Mouse (Mus musculus): ENCODE data around the gene Dock2. TPM values are rescaled to one million over a fixed set of nuclear protein-coding genes. Genes with fewer than 3 reads are reported as not detected.
"Not testable (repeated sequence)": the region's sequence is repeated elsewhere in the genome, so short reads cannot be mapped to it uniquely, and the experiment has no call there.

Gene Dock2
- total RNA-seq, 2 experiments from 2014 or later, result 0.86 to 1.6 TPM

DNA sequence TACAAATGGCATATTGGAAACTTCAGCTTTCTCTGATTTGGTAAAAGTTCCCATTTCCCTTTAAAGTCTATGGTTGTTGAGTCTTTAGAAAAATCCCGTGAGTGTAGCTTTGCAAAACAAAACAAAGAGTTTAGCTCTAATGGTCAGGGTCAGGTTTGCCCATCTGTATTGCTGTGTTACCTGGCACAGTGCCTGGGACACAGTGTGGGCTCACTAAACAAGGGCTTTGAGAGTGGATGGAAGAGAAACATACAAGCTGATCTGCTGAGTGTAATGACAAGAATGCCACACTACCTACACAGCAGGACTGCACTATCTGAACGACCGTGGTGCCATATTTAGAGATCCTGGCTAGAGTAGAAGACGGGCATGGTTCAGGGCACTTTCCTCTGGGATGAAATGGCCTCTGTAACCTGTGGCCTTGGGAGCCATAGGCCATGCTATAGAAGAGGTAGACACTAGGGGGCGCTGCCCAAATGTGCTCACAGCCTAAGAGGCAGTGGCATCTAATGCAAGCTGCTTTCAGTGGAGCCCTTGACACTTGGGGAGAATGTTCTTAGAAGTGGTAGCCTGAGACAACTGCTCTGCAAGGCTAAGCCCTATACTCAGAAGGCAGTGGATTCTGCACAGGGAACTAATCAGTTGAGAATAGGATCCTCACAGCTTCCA is 547.5 kb downstream of the Dock2 start:
- DNase-seq, result no peak
- intact Hi-C loops (cut with DNase I), result no loop called here

- intact Hi-C loops (cut with DNase I), result no loop called here
- peak in 1 of 2 experiments; percentile 24 for DNase-seq
These were observed 554.8 kb downstream of the Dock2 start for GRCm38 (mm10) chr11:34228758-34229364.

DNA sequence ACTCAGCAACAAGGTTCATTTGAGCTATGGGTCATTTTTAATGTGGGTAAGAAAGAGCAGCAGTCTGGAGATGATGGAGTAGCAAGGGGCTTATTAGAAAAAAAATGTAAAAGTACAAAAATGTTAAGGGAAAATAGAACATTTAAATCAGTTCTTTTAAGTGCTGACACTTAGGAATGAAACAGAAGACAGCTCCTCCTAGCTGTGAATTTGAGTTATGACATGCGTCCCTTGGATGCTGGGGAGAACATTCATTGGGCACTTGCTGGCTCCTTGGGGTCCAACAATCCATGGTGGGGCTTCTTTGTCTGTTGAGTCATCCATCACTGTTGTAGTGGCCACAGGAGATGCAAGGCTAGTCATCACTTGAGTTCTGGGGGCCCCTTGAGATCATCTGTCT is 556.5 kb downstream of the Dock2 start:
- DNase-seq, result no peak
- intact Hi-C loops (cut with DNase I), result no loop called here

- intact Hi-C loops (cut with DNase I); DNase-seq: not testable (repeated sequence)
These were observed 563.1 kb downstream of the Dock2 start for GRCm38 (mm10) chr11:34220596-34220995.

DNA sequence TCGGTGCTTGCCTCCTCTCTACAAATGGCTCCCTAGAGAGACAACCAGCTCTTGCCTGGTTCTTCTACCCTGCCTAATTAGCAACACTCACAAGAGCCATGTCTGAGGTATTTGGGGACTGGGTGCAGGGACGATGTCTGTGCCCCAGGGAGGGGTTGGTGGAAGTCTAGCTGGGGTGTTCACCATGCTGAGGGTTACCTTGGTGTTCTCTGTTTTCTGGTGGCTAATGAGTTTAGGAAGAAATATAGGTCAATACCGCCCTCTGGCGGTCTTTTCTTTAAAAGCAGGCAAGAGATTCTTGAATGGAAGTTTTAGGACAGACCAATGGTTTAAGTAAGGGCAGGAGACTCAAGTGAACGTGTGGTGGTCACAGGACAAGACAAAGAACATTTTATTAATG is 570.8 kb downstream of the Dock2 start:
- DNase-seq, result peak in 1 of 2 experiments; percentile 37
- intact Hi-C loops (cut with DNase I), result loop anchor here (1.0 kb wide), 1 partner anchor 63 kb away; no protein-coding TSS in a partner anchor

GRCm38 (mm10) chr11:34207989-34208388 is 575.7 kb downstream of the Dock2 start, which contains the start of gene Foxi1:
Foxi1 (minus strand) TSS chr11:34208089.
- intact Hi-C loops (cut with DNase I), result no loop called here
- DNase-seq, result no peak

- no peak for DNase-seq
These were observed 580.9 kb downstream of the Dock2 start for GRCm38 (mm10) chr11:34202769-34203168.

DNA sequence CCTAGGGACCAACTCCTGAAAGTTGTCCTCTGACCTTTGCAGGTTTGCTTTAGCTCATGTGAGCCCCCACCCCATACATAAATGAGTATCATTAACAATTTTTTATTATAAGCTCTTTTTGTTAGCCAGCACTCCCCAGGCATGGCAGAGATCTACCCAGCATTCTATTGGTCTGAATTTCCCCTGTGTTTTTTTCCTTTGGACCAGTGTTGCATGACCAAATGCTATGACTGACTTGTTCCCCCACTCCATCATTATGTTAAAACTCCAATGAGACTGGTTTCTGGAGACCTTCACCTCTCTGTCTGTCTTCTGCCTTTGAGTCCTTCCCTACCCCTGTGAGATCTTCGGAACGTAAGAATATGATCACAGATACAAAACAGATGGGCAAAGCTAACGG is 588.5 kb downstream of the Dock2 start:
- no peak for DNase-seq
- intact Hi-C loops (cut with DNase I), result no loop called here

More at GRCm38 (mm10) chr11:34202769-34203168, 580.9 kb downstream of the Dock2 start:
- intact Hi-C loops (cut with DNase I), result no loop called here

- intact Hi-C loops (cut with DNase I), result no loop called here
- no peak for DNase-seq
These were observed 589.3 kb downstream of the Dock2 start for GRCm38 (mm10) chr11:34194158-34194941.

- no peak for DNase-seq
- intact Hi-C loops (cut with DNase I), result no loop called here
These were observed 590.0 kb downstream of the Dock2 start for GRCm38 (mm10) chr11:34193658-34194057.

DNA sequence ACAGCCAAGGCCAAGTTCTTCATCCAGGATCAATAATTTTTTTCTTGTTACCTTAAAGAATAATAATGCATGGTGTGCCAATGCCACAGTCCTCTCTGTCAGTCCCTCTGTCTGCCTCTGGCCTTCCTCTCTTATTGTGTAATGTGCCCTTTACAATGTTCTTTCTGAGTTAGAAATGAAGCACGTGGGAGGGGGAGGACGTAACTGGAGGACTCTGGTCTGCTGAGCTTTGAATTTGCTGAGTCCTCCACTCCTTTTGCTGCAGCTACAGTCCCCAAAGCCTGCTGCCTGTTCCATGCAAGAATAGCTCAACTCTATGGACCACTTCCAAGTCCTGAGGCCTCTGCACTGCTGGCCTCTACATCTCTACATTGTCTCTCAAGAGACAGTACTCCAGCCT is 599.4 kb downstream of the Dock2 start:
- intact Hi-C loops (cut with DNase I), result no loop called here
- DNase-seq, result no peak

GRCm38 (mm10) chr11:34181214-34182117 is 602.2 kb downstream of the Dock2 start:
- DNase-seq, result peak in 1 of 2 experiments; percentile 35
- intact Hi-C loops (cut with DNase I), result no loop called here

DNA sequence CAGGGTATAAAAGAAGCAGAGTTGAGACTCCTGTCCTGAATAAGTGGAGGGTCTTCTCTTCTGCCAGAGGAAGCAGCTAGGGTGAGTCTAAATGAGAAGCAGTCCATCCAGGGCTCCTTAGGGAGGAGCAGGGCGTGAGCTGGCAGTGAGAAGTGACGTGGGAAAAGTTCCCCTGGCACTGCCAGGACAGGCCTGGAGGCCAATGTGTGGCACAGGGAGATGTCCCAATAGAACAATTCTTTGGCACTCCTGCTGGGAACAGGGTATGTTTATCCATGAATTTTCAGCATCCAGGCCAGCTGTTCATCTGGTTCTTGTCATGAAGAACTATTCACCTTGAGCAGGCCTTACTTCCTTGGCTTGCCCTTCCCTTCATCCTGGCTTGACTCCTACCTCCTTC is 604.9 kb downstream of the Dock2 start:
- intact Hi-C loops (cut with DNase I), result no loop called here
- no peak for DNase-seq

Other genes with a start within 250 kb of the Dock2 start
- under 1 TPM; 0.39 to 0.48 TPM for gene Spdl1, start 49.7 kb upstream of the Dock2 start, total RNA-seq (2021)